Mouse (Mus musculus): Measurements from ENCODE around the gene Cd200r3. TPM values are rescaled to one million over a fixed set of nuclear protein-coding genes. Genes with fewer than 3 reads are reported as not detected.

Gene Cd200r3
- total RNA-seq, 2 experiments from 2014 or later: not detected

DNA sequence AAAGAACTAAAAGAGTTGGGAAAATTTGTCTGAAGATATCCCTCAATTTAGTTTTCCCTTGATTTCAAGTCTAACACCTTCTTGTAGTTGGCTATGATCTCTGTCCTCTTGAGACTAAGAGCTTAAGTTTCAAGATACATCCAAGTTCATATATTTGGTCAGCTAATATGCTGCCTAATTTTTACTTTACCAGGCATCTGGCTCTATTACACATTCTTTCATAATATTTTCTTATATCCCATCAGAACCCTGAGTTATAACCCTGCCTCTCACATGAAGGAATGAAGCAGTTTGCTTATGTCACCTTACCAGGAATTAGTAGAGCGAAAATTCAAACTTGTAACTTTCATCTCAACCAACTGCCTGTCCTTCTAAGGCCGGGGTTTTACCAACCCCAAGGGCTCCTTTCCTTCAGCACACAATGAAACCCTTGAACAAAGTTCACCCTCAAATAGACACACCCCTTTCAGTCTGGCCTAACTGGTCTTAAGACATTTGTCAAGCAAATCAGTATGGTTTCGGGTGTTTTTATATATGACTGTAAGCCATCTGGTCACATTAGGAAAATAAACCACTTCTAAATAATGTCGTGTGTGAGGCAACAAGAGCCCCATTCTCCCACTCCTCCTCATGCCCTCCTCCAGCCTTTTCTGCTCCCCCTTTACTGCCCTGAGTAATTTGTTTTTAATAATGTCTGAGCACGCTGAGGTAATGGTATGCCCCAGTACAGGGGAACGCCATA is 33.6 kb downstream of the Cd200r3 start:
- no peak for DNase-seq (ENCODE audit: low spot score in 2 of 2)
- Histone ChIP-seq H3K27ac (no peak overlapping the region), H3K4me3 (no peak overlapping the region)
- no peak for TF ChIP-seq CTCF (conservative IDR thresholded peaks at IDR 0.05)

DNA sequence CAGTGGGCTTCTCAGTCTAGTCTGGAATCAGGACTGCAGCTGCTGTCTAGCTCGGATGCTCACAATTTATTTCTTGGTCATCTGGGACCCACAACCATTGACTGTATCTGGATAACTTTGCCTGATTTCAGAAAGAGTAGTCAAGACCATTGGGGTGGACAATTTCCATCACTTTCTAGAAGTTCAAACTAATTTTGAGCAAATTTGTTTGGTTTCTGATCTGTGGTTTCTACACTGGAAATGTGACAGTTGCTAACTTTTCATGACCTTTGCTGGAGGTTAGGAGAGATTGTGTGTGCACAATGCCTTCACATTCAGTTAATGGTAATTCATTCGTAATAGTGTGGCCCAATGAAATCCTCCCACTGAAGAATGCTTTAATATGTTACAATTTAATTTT is 34.7 kb downstream of the Cd200r3 start:
- Histone ChIP-seq H3K4me3 (no peak overlapping the region), H3K27ac (no peak overlapping the region)
- no peak for TF ChIP-seq CTCF (conservative IDR thresholded peaks at IDR 0.05)
- no peak for DNase-seq (ENCODE audit: low spot score in 2 of 2)

DNA sequence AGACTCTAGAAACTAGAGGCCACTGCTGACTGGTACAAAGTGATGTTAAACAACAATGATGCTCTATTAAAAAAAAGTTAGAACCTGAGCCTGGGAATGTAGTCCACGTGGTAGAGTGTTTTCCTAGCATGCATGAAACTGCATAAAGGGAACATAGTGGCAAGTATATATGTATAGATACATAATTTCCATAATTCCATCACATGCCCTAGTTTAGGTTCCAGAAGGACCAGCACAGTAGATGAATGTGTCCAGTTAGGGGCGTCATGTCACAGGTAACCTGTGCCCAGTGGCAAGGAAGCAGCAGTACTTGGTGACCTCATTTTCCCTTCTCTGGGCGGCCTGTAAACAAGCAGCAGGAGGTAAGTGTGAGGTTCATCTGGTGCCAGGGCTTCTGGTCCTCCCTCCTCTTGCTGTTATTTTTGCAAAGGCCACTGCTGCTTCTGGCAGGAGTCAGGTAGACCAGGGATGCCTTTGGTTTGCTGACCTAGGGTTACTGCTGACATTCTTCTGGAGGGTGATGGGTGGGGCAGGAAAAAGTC is 35.9 kb downstream of the Cd200r3 start:
- no peak overlapping the region for H3K4me3 ChIP-seq
- TF ChIP-seq CTCF (conservative IDR thresholded peaks at IDR 0.05): no peak
- H3K27ac ChIP-seq: no peak overlapping the region
- no peak for DNase-seq (ENCODE audit: low spot score in 2 of 2)

DNA sequence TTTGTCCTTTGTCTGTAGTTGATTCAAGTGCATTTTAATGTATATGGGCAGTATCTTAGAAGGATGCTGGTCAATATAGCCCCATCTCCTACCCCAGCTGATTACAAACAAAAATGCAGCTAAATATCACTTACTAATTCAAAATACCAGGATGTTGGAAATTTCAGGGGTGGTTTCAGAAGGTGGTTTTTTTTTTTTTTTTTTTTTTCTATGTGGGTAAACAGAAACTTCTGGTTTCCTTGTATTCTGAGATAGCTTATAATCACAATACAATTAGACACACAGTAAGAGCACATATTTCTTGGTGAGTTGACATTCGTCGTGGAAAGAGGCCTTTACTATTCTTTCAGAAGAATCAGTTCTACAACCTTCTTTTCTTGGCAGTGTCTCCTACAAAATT is 39.5 kb downstream of the Cd200r3 start:
- no peak for DNase-seq (ENCODE audit: low spot score in 2 of 2)
- TF ChIP-seq CTCF (conservative IDR thresholded peaks at IDR 0.05): no peak
- H3K27ac ChIP-seq: no peak overlapping the region
- H3K4me3 ChIP-seq: no peak overlapping the region

DNA sequence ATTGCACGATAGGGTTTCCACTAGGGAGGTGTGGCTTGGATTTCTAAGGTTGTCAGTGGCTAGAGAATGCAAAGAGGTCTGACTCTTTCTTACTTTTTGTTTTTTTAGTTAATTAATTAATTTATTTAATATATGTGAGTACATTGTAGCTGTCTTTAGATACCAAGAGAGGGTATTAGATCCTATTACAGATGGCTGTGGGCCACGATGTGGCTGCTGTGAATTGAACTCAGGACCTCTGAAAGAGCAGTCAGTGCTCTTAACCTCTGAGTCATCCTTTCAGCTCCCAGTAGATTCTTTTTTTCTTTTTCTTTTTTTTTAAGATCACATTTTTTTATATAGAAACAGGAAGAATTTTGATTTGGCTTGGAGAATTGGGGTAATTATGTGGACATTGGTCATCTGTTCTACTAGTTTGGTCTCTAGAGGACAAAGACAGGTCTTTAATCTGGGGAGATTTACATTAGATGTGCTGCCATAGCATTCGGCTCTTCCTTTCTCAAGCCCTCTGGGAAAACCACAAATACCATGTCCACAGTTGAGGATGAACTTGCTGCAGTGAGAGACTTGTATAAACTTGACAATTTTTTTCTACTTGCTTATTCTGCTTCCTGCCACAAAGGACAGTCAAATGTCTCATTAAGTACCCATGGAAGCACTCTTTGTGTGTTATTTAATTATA is 40.0 kb downstream of the Cd200r3 start:
- no peak for TF ChIP-seq CTCF (conservative IDR thresholded peaks at IDR 0.05)
- Histone ChIP-seq H3K4me3 (no peak overlapping the region), H3K27ac (no peak overlapping the region)
- no peak for DNase-seq (ENCODE audit: low spot score in 2 of 2)

DNA sequence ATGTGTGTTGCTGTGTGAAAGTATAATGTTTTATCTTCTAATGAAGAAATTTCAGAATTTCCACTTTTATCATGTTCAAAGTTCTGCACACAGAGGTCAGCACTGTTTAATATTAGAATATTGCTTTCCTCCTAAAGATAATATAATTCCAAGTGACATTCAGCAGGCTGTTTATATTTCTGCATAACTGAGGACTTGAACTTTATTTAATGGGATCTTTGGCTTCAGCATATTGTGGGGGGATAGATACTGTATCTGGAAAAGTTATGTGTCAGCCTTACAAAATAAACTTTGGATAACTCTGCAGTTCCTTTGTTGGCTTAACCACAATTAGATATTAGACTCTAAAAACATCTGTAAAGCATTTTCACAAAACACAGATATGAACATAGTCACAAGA is 40.6 kb downstream of the Cd200r3 start:
- DNase-seq (ENCODE audit: low spot score in 2 of 2): no peak
- H3K27ac ChIP-seq: no peak overlapping the region
- TF ChIP-seq CTCF (conservative IDR thresholded peaks at IDR 0.05): no peak
- no peak overlapping the region for H3K4me3 ChIP-seq

DNA sequence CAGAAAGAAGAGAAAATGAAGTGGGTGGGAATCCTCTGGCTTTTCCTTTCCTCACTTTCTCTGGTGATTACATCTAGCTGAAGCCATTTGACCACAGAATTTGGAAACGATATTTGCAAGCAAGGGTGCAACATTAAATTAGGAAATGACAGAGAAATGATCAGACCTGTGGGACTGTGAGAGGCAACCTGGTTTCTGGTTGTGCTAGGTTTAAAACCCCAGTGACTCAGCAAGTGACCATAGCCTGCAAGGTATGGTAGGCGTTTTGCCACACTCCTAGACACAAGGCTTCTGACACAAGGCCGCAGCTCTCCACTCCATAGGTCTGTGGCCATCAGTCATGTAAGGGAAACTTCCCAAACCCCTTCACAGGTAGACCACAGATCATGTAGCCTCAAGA is 41.4 kb downstream of the Cd200r3 start:
- TF ChIP-seq CTCF (conservative IDR thresholded peaks at IDR 0.05): no peak
- no peak overlapping the region for H3K4me3 ChIP-seq
- DNase-seq (ENCODE audit: low spot score in 2 of 2): no peak
- H3K27ac ChIP-seq: no peak overlapping the region

DNA sequence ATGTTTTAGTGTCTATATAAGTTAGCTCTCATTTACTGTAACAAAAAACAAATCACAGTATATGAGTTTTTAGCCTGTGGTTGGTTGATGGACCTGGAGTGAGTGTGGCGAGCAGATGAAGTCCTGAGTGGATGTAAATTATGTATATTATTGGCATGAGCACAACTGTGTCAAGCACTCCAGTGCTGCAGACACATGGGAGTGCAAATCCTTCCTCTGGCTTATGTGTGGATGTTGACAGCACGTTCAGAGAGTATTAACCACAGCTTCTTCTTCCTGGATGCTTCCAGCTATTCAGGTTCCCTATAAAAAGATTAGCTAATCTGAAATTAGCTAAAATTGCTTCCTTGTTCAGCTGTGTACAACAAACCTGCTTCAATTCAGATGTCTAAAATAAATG is 42.6 kb downstream of the Cd200r3 start:
- Histone ChIP-seq H3K4me3 (no peak overlapping the region), H3K27ac (no peak overlapping the region)
- no peak for DNase-seq (ENCODE audit: low spot score in 2 of 2)
- no peak for TF ChIP-seq CTCF (conservative IDR thresholded peaks at IDR 0.05)

DNA sequence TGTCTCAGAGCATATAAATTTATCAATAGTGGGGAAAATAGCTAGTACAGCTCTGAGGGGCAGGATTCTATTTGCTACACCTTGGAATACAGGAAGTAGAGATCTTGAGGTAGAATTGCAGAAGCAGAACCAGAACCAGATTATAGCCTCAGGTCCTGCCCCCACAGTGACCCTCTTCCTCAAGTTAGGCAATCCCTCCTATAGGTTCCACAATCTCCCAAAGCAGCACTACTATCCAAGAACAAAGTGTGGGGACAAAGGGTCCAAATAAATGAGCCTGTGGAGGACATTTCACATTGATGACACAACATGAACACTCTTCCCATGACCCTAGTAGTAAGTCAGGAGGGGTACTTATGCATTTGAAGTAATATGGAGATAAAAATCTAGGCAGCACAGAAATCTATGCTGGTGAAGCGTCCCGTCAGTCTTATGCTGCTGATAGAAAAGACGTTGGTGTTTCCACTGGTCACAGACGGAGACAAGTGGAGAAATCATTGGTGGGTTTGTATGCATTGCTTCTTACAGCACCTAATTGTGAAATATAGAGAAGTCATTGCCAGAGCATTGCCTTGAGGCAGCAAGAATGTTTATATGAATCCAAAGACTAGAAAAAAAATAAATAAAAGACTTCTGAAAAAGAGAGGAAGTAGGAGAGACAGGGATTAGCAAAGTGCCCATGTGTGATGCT is 45.3 kb downstream of the Cd200r3 start:
- H3K27ac ChIP-seq: no peak overlapping the region
- no peak for TF ChIP-seq CTCF (conservative IDR thresholded peaks at IDR 0.05)
- DNase-seq (ENCODE audit: low spot score in 2 of 2): no peak
- no peak overlapping the region for H3K4me3 ChIP-seq

DNA sequence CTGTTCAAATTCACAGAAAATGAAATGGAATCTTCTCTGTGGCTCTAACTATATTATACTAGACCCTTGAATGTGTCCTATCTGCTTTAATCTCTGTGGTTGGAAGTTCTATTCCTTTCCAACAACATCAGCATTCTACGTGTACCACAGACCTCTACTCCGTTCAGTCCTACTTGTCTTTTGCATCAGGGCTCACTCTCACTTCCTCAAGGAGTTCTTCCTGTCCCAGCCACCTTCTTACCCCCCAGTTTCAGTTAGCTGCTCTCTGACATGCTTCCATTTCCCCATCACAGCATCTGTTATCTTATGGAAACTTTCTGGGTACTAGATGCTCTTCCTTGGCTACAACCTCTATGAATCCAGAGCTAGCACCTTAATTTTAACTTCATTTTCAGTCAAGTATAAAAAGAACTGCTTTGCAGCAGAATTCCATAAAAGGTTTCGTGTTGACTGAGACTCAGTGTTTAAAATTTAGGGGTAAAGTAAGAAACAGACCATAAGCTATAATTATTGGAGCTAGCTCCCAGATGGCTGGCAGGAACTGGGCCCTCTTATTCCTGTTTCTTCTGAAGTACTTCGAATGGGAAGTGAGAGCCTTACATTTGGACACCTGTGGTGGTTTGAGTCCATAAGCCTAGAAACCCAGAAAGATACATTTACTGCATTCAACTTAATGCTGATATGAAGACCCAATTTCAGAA is 50.0 kb downstream of the Cd200r3 start:
- no peak overlapping the region for H3K27ac ChIP-seq
- no peak for DNase-seq (ENCODE audit: low spot score in 2 of 2)
- H3K4me3 ChIP-seq: no peak overlapping the region
- no peak for TF ChIP-seq CTCF (conservative IDR thresholded peaks at IDR 0.05)

DNA sequence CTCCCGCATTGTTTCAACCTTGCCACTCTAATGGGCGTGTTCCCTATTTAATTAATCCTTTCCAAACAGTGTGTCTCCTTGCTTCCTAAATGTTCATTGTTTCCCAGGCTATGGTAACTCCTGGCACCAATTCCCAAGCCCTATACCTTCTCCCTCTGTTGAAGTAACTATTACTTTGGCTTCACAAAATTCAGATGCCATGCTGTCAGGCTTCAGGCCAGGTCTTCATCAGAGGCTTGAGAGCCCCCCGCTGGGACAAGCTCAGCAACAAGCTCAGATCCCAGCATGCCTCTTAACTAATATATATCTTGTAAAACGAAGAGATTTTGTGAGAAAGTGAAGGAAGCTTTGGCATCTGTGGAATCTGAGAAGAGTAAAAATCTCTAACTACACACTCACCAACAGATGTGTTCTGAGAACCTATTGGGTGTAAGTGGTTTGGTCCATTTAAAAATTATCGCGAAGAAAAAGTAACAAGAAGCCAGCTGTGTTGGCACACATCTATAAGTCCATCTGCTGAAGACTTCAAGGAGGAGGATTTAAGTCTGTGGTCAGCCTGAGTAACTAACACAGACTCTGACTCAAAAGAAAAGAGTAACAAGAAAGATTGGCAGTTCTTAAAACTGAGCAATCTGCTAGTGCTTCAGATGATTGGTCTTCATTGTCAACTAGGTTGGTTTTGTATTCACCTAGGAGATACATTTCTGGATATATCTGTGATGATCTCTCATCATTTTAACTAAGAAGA is 50.9 kb downstream of the Cd200r3 start:
- DNase-seq (ENCODE audit: low spot score in 2 of 2): no peak
- H3K27ac ChIP-seq: no peak overlapping the region
- H3K4me3 ChIP-seq: no peak overlapping the region
- TF ChIP-seq CTCF (conservative IDR thresholded peaks at IDR 0.05): no peak

DNA sequence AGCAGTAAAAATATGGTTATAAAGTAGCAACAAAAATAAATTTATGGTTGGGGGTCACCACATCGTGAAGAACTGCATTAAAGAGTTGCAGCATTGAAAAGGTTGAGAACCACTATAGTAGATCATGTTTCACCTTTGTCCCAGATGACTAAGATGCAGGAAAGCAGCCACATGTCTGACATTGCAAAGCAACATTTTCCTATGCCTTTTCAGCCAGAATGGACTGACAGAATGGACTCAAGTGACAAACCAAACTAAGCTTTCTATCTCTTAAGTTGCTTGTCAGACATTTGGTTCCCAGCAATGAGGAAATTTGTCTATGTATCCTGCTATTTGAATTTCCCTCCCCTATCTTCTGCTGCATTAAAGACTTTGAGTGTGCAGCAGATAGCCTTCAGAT is 51.6 kb downstream of the Cd200r3 start:
- Histone ChIP-seq H3K4me3 (no peak overlapping the region), H3K27ac (no peak overlapping the region)
- no peak for TF ChIP-seq CTCF (conservative IDR thresholded peaks at IDR 0.05)
- DNase-seq (ENCODE audit: low spot score in 2 of 2): no peak
